Mouse (Mus musculus) brain, embryonic 14.5 days (tissue): ENCODE results near the gene Galntl6.

Experiments
- CTCF ChIP-seq: fragments of 200-500 bp; IDR thresholded peaks from 2 replicates; pipeline ENCODE4 v1.5.1; 2012; ENCODE audit warnings: inconsistent platforms, mild to moderate bottlenecking, moderate library complexity, borderline replicate concordance; ENCODE audit not compliant: insufficient read depth, insufficient read length; ENCODE audit errors: extremely low read depth
- POLR2A ChIP-seq: fragments of 200-500 bp; IDR thresholded peaks from 2 replicates; pipeline ENCODE4 v1.6.1; 2012; ENCODE audit warnings: mild to moderate bottlenecking, inconsistent platforms, borderline replicate concordance; ENCODE audit not compliant: poor library complexity, insufficient read depth, insufficient read length, severe bottlenecking; ENCODE audit errors: extremely low read depth

GRCm38 (mm10) chr8:57974093-57974492 lies 938.3 kb downstream of the Galntl6 start:
- TF ChIP-seq CTCF (no peak), POLR2A (no peak)
